ENCODE assay signal across 18 mouse cellular contexts in genomic region chr16:45774813-45775212, GRCm38 (mm10). TPM values are rescaled to one million over a fixed set of nuclear protein-coding genes. Genes with fewer than 3 reads are reported as not detected.
DNase-seq lines count a peak whose midpoint lies in the region; ATAC-seq lines count a peak whose summit lies in the region.
"Had no signal": no experiment of that assay in that cellular context is flagged by ENCODE, and none has a peak within 500 bp of the region (broad histone marks: within the 10 kb centered on the region; RNA-seq: fewer than 3 reads in every experiment).

No protein-coding gene starts in this region.

- H3K4me2 ChIP-seq in midbrain, embryonic 11.5 days, result no peak overlapping the region
- H3K4me2 ChIP-seq in midbrain, embryonic 16.5 days (ENCODE audit: low read length), result no peak overlapping the region
- H3K4me2 ChIP-seq in neural tube, embryonic 14.5 days (ENCODE audit: low read depth, low read length), result no peak overlapping the region
- H3K4me2 ChIP-seq in neural tube, embryonic 15.5 days, result no peak overlapping the region
- H3K4me2 ChIP-seq: embryonic facial prominence, embryonic 12.5 days; forebrain, embryonic 13.5 days; forebrain, embryonic 15.5 days had no signal

- peak; percentile 26 for DNase-seq in midbrain, embryonic 11.5 days (ENCODE audit: low spot score, missing footprints)
- DNase-seq: adrenal gland, adult 2 months; adrenal gland, postnatal 10 days; adrenal gland, postnatal 36 days; cerebellum, adult 11-12 months; cerebellum, adult 2 months; cerebellum, adult 9-10 months; cerebellum, postnatal 10 days; cerebellum, postnatal 25 days; forebrain, postnatal 0 days had no signal

- no peaks in the 10 kb centered on the region for H3K4me1 ChIP-seq in midbrain, embryonic 11.5 days (ENCODE audit: control insufficient read depth, insufficient read depth, low read length)
- H3K4me1 ChIP-seq in midbrain, embryonic 16.5 days (ENCODE audit: control insufficient read depth, insufficient read depth, low read length), result no peaks in the 10 kb centered on the region
- H3K4me1 ChIP-seq in neural tube, embryonic 14.5 days (ENCODE audit: control insufficient read depth, insufficient read depth, low read length), result no peaks in the 10 kb centered on the region
- H3K4me1 ChIP-seq in neural tube, embryonic 15.5 days, result peaks cover 2% of the 10 kb centered on the region; the same call in 1 of the 2 replicates
- H3K4me1 ChIP-seq: embryonic facial prominence, embryonic 10.5 days; embryonic facial prominence, embryonic 12.5 days; forebrain, embryonic 13.5 days; forebrain, embryonic 15.5 days had no signal

- H3K9ac ChIP-seq in midbrain, embryonic 11.5 days (ENCODE audit: low read length), result no peak overlapping the region
- H3K9ac ChIP-seq in midbrain, embryonic 16.5 days (ENCODE audit: low read depth, low read length), result no peak overlapping the region
- no peak overlapping the region for H3K9ac ChIP-seq in neural tube, embryonic 14.5 days (replicated peaks; ENCODE audit: low read depth, low read length)
- H3K9ac ChIP-seq in neural tube, embryonic 15.5 days (replicated peaks), result no peak overlapping the region
- H3K9ac ChIP-seq: embryonic facial prominence, embryonic 12.5 days; forebrain, embryonic 13.5 days; forebrain, embryonic 15.5 days; forebrain, postnatal 0 days had no signal

- H3K27me3 ChIP-seq in midbrain, embryonic 11.5 days (ENCODE audit: control insufficient read depth, insufficient read depth, low read length), result no peaks in the 10 kb centered on the region
- H3K27me3 ChIP-seq in midbrain, embryonic 16.5 days (ENCODE audit: control insufficient read depth, insufficient read depth, low read depth, low read length), result no peaks in the 10 kb centered on the region
- no peaks in the 10 kb centered on the region for H3K27me3 ChIP-seq in neural tube, embryonic 14.5 days (ENCODE audit: control insufficient read depth, insufficient read depth, low read length)
- no peaks in the 10 kb centered on the region for H3K27me3 ChIP-seq in neural tube, embryonic 15.5 days (replicated peaks)
- H3K27me3 ChIP-seq: embryonic facial prominence, embryonic 12.5 days; forebrain, embryonic 13.5 days; forebrain, embryonic 15.5 days had no signal

- H3K27ac ChIP-seq in midbrain, embryonic 11.5 days (ENCODE audit: low read depth, low read length), result no peak overlapping the region
- no peak overlapping the region for H3K27ac ChIP-seq in midbrain, embryonic 16.5 days (ENCODE audit: low read length)
- no peak overlapping the region for H3K27ac ChIP-seq in neural tube, embryonic 14.5 days (ENCODE audit: low read depth, low read length)
- no peak overlapping the region for H3K27ac ChIP-seq in neural tube, embryonic 15.5 days (replicated peaks)
- H3K27ac ChIP-seq: embryonic facial prominence, embryonic 10.5 days; embryonic facial prominence, embryonic 12.5 days; forebrain, embryonic 13.5 days; forebrain, embryonic 15.5 days had no signal

- peaks cover 3% of the 10 kb centered on the region; the same call in 1 of the 2 replicates for H3K36me3 ChIP-seq in midbrain, embryonic 11.5 days (ENCODE audit: control insufficient read depth, insufficient read depth, low read length)
- no peaks in the 10 kb centered on the region for H3K36me3 ChIP-seq in midbrain, embryonic 16.5 days (ENCODE audit: control insufficient read depth, insufficient read depth, low read length)
- no peaks in the 10 kb centered on the region for H3K36me3 ChIP-seq in neural tube, embryonic 14.5 days (ENCODE audit: control insufficient read depth, insufficient read depth, low read length)
- 0 out of 2 replicates have a peak, but pooled peaks cover 2% of the 10 kb centered on the region for H3K36me3 ChIP-seq in neural tube, embryonic 15.5 days
- H3K36me3 ChIP-seq: forebrain, embryonic 15.5 days had no signal

- no peaks in the 10 kb centered on the region for H3K9me3 ChIP-seq in midbrain, embryonic 11.5 days (ENCODE audit: control insufficient read depth, low read length)
- H3K9me3 ChIP-seq in midbrain, embryonic 16.5 days (replicated peaks; ENCODE audit: control insufficient read depth, low read length, poor library complexity, severe bottlenecking), result no peaks in the 10 kb centered on the region
- H3K9me3 ChIP-seq in neural tube, embryonic 14.5 days (ENCODE audit: control insufficient read depth, low read length), result no peaks in the 10 kb centered on the region
- H3K9me3 ChIP-seq in neural tube, embryonic 15.5 days (replicated peaks), result no peaks in the 10 kb centered on the region
- H3K9me3 ChIP-seq: embryonic facial prominence, embryonic 10.5 days; embryonic facial prominence, embryonic 12.5 days; forebrain, embryonic 13.5 days; forebrain, embryonic 15.5 days had no signal

- no peak for ATAC-seq in midbrain, embryonic 11.5 days (ENCODE audit: low FRiP score)
- ATAC-seq in midbrain, embryonic 16.5 days, result no peak
- ATAC-seq in neural tube, embryonic 14.5 days (ENCODE audit: low read depth), result peak; percentile 74; the same call in 1 of the 2 replicates
- peak; percentile 55 for ATAC-seq in neural tube, embryonic 15.5 days (ENCODE audit: low FRiP score)
- ATAC-seq in frontal cortex, adult (ENCODE audit: low TSS enrichment), result no peak
- ATAC-seq: forebrain, embryonic 13.5 days; forebrain, embryonic 15.5 days; forebrain, postnatal 0 days had no signal

- 86% methylated on average over 5 of the region's 5 CpGs for WGBS in midbrain, embryonic 11.5 days
- 82% methylated on average over 5 of the region's 5 CpGs for WGBS in midbrain, embryonic 16.5 days
- WGBS in neural tube, embryonic 14.5 days, result 67% methylated on average over 5 of the region's 5 CpGs
- WGBS in neural tube, embryonic 15.5 days, result 54% methylated on average over 5 of the region's 5 CpGs

- no peak overlapping the region for H3K4me3 ChIP-seq in midbrain, embryonic 11.5 days (ENCODE audit: low read depth, low read length)
- H3K4me3 ChIP-seq in midbrain, embryonic 16.5 days (ENCODE audit: low read depth, low read length), result no peak overlapping the region
- no peak overlapping the region for H3K4me3 ChIP-seq in neural tube, embryonic 14.5 days (ENCODE audit: low read depth, low read length)
- H3K4me3 ChIP-seq in neural tube, embryonic 15.5 days (replicated peaks), result no peak overlapping the region
- H3K4me3 ChIP-seq: embryonic facial prominence, embryonic 10.5 days; embryonic facial prominence, embryonic 12.5 days; forebrain, embryonic 13.5 days; forebrain, embryonic 15.5 days had no signal

RNA-seq across cellular contexts. Expression of gene Abhd10, which starts 32.1 kb away (rescaled TPM):
- 48.2 and 48.5 TPM in 2 replicates for polyA plus RNA-seq in midbrain, embryonic 11.5 days (2014; fragmentation: Nextera tagmentation; extraction: Ambion mirVana)
- polyA plus RNA-seq in midbrain, embryonic 16.5 days (2015; fragmentation: Nextera tagmentation; extraction: Ambion mirVana), result 42.3 and 42.6 TPM in 2 replicates
- polyA plus RNA-seq in neural tube, embryonic 14.5 days (2014; fragmentation: Nextera tagmentation; extraction: Ambion mirVana), result 39.5 and 40.7 TPM in 2 replicates
- 38.7 and 41.1 TPM in 2 replicates for polyA plus RNA-seq in neural tube, embryonic 15.5 days (2015; fragmentation: Nextera tagmentation; extraction: Ambion mirVana)

RNA-seq across cellular contexts. Expression of gene Tagln3, which starts 50.4 kb away (rescaled TPM):
- polyA plus RNA-seq in midbrain, embryonic 11.5 days (2014; fragmentation: Nextera tagmentation; extraction: Ambion mirVana), result 320 and 334 TPM in 2 replicates
- 337 and 369 TPM in 2 replicates for polyA plus RNA-seq in midbrain, embryonic 16.5 days (2015; fragmentation: Nextera tagmentation; extraction: Ambion mirVana)
- 610 and 624 TPM in 2 replicates for polyA plus RNA-seq in neural tube, embryonic 14.5 days (2014; fragmentation: Nextera tagmentation; extraction: Ambion mirVana)
- 451 and 532 TPM in 2 replicates for polyA plus RNA-seq in neural tube, embryonic 15.5 days (2015; fragmentation: Nextera tagmentation; extraction: Ambion mirVana)

Comparison
In these comparisons a context has a peak if more than half of its experiments do, and no peak if none do; other contexts are left out.
1. ATAC-seq: peak in neural tube, embryonic 14.5 days (single experiment) and neural tube, embryonic 15.5 days (single experiment); none in midbrain, embryonic 11.5 days (single experiment), midbrain, embryonic 16.5 days (single experiment) and frontal cortex, adult (single experiment).